Mouse (Mus musculus) MEL (cell line): ENCODE data around the gene Rbms3. TPM values are rescaled to one million over a fixed set of nuclear protein-coding genes. Genes with fewer than 3 reads are reported as not detected.

Experiments
- DNase-seq: peaks from one replicate; pipeline ENCODE4 v3.0.0; 2011; ENCODE audit warnings: low read depth, low spot score
- H3K27ac ChIP-seq: 2 replicates; pipeline ENCODE4 v1.5.1; 2012; ENCODE audit warnings: low read depth, mild to moderate bottlenecking, control low read depth, low read length, moderate library complexity; ENCODE audit not compliant: control insufficient read depth
- H3K27me3 ChIP-seq, 2 experiments: fragments of 150-350 bp in 1 of 2; sonication (generic) in 1 of 2; 2 replicates each; pipeline ENCODE4 v1.6.1; 2012; ENCODE audit warnings: low read length in 2 of 2, mild to moderate bottlenecking in 2 of 2, improper control_type of control experiment in 1 of 2, moderate library complexity in 1 of 2; ENCODE audit not compliant: insufficient read depth in 2 of 2, control insufficient read depth in 1 of 2
- H3K36me3 ChIP-seq, 2 experiments: 2 replicates each; pipeline ENCODE4 v1.6.1; 2012 to 2014; ENCODE audit warnings: low read length in 2 of 2, improper control_type of control experiment in 1 of 2, inconsistent platforms in 1 of 2, mild to moderate bottlenecking in 1 of 2; ENCODE audit not compliant: insufficient read depth in 2 of 2, control insufficient read depth in 1 of 2
- H3K4me1 ChIP-seq, 2 experiments: fragments of 150-350 bp in 1 of 2; sonication (generic) in 1 of 2; 2 replicates each; pipeline ENCODE4 v1.6.1; 2012; ENCODE audit warnings: low read length in 2 of 2, improper control_type of control experiment in 1 of 2, mild to moderate bottlenecking in 1 of 2; ENCODE audit not compliant: insufficient read depth in 2 of 2, control insufficient read depth in 1 of 2
- H3K4me3 ChIP-seq, 2 experiments: fragments of 150-350 bp in 1 of 2; sonication (generic) in 1 of 2; 2 replicates each; pipeline ENCODE4 v1.5.1; 2012; ENCODE audit warnings: low read depth in 2 of 2, low read length in 2 of 2, mild to moderate bottlenecking in 2 of 2, moderate library complexity in 2 of 2, control low read depth in 1 of 2, improper control_type of control experiment in 1 of 2; ENCODE audit not compliant: control insufficient read depth in 1 of 2, insufficient read depth in 1 of 2
- H3K79me2 ChIP-seq: 2 replicates; pipeline ENCODE4 v1.6.1; 2012; ENCODE audit warnings: mild to moderate bottlenecking, low read length, moderate library complexity; ENCODE audit not compliant: control insufficient read depth, poor library complexity, insufficient read depth
- H3K9ac ChIP-seq: 2 replicates; pipeline ENCODE4 v1.6.1; 2012; ENCODE audit warnings: low read depth, mild to moderate bottlenecking, control low read depth, low read length, moderate library complexity; ENCODE audit not compliant: control insufficient read depth, poor library complexity, severe bottlenecking
- H3K9me3 ChIP-seq: fragments of 150-350 bp; sonication (generic); replicated peaks from 2 replicates; pipeline ENCODE4 v1.6.1; 2012; ENCODE audit warnings: mild to moderate bottlenecking, low read length, improper control_type of control experiment, moderate library complexity; ENCODE audit not compliant: insufficient read depth
- CTCF ChIP-seq, 3 experiments: IDR thresholded peaks in 2 of 3; conservative IDR thresholded peaks in 1 of 3; 2 replicates each; pipeline ENCODE4 v1.5.1; 2011 to 2012; ENCODE audit warnings: low read length in 3 of 3, low read depth in 2 of 3, mild to moderate bottlenecking in 2 of 3, improper control_type of control experiment in 1 of 3, inconsistent platforms in 1 of 3, mixed read lengths in 1 of 3, moderate library complexity in 1 of 3; ENCODE audit not compliant: control insufficient read depth in 1 of 3, insufficient read depth in 1 of 3, poor library complexity in 1 of 3, severe bottlenecking in 1 of 3
- E2F4 ChIP-seq: IDR thresholded peaks from 2 replicates; pipeline ENCODE4 v1.6.1; 2011; ENCODE audit warnings: low read depth, low read length, improper control_type of control experiment, borderline replicate concordance
- JUND ChIP-seq: IDR thresholded peaks from 2 replicates; pipeline ENCODE4 v1.6.1; 2011; ENCODE audit warnings: low read depth, mild to moderate bottlenecking, improper control_type of control experiment, low read length
- KAT2A ChIP-seq: conservative IDR thresholded peaks from 2 replicates; pipeline ENCODE4 v1.6.1; 2012; ENCODE audit warnings: low read depth, low read length, improper control_type of control experiment, inconsistent platforms
- MAFK ChIP-seq: IDR thresholded peaks from 2 replicates; pipeline ENCODE4 v1.6.1; 2011; ENCODE audit warnings: low read depth, mild to moderate bottlenecking, low read length, improper control_type of control experiment, borderline replicate concordance
- MAX ChIP-seq: IDR thresholded peaks from 2 replicates; pipeline ENCODE4 v1.6.1; 2011; ENCODE audit warnings: low read length, improper control_type of control experiment
- MAZ ChIP-seq: IDR thresholded peaks from 2 replicates; pipeline ENCODE4 v1.6.1; 2012; ENCODE audit warnings: low read depth, mild to moderate bottlenecking, inconsistent platforms, low read length, improper control_type of control experiment
- MEF2A ChIP-seq: IDR thresholded peaks from 2 replicates; pipeline ENCODE4 v1.6.1; 2014; ENCODE audit warnings: low read depth, mild to moderate bottlenecking, inconsistent platforms, low read length, improper control_type of control experiment; ENCODE audit not compliant: poor library complexity, insufficient replicate concordance, severe bottlenecking; ENCODE audit errors: extremely low read depth
- MXI1 ChIP-seq: IDR thresholded peaks from 2 replicates; pipeline ENCODE4 v1.6.1; 2011; ENCODE audit warnings: mild to moderate bottlenecking, low read depth, low read length, improper control_type of control experiment
- MYB ChIP-seq: IDR thresholded peaks from 2 replicates; pipeline ENCODE4 v1.6.1; 2011; ENCODE audit warnings: mild to moderate bottlenecking, low read depth, low read length, improper control_type of control experiment
- NELFE ChIP-seq: IDR thresholded peaks from 2 replicates; pipeline ENCODE4 v1.6.1; 2011; ENCODE audit warnings: low read depth, low read length, improper control_type of control experiment
- POLR2AphosphoS2 ChIP-seq: IDR thresholded peaks from 2 replicates; pipeline ENCODE4 v1.6.1; 2011; ENCODE audit warnings: low read length, improper control_type of control experiment
- POLR2AphosphoS5 ChIP-seq: IDR thresholded peaks from 2 replicates; pipeline ENCODE4 v1.6.1; 2012; ENCODE audit warnings: low read depth, borderline replicate concordance, mild to moderate bottlenecking, inconsistent platforms, low read length, moderate library complexity, mixed read lengths
- RAD21 ChIP-seq: IDR thresholded peaks from 2 replicates; pipeline ENCODE4 v1.6.1; 2011; ENCODE audit warnings: mild to moderate bottlenecking, low read depth, low read length, improper control_type of control experiment
- RCOR1 ChIP-seq: IDR thresholded peaks from 2 replicates; pipeline ENCODE4 v1.6.1; 2012; ENCODE audit warnings: low read depth, mild to moderate bottlenecking, inconsistent platforms, low read length, improper control_type of control experiment
- SIN3A ChIP-seq: IDR thresholded peaks from 2 replicates; pipeline ENCODE4 v1.6.1; 2012; ENCODE audit warnings: low read length, improper control_type of control experiment, inconsistent platforms
- TAL1 ChIP-seq: IDR thresholded peaks from 2 replicates; pipeline ENCODE4 v1.6.1; 2012; ENCODE audit warnings: mild to moderate bottlenecking, inconsistent platforms, low read length, moderate library complexity, mixed read lengths
- TBP ChIP-seq: IDR thresholded peaks from 2 replicates; pipeline ENCODE4 v1.8.0; 2011; ENCODE audit warnings: low read depth, low read length, improper control_type of control experiment
- TCF12 ChIP-seq: IDR thresholded peaks from 2 replicates; pipeline ENCODE4 v1.6.1; 2014; ENCODE audit warnings: low read depth, mild to moderate bottlenecking, inconsistent platforms, low read length, improper control_type of control experiment, moderate library complexity
- UBTF ChIP-seq: IDR thresholded peaks from 2 replicates; pipeline ENCODE4 v1.6.1; 2012; ENCODE audit warnings: low read depth, mild to moderate bottlenecking, inconsistent platforms, low read length, improper control_type of control experiment, moderate library complexity, borderline replicate concordance; ENCODE audit not compliant: insufficient read depth
- ZKSCAN1 ChIP-seq: IDR thresholded peaks from 2 replicates; pipeline ENCODE4 v1.6.1; 2012; ENCODE audit warnings: low read depth, mild to moderate bottlenecking, inconsistent platforms, low read length, improper control_type of control experiment, moderate library complexity
- ZMIZ1 ChIP-seq: IDR thresholded peaks from 2 replicates; pipeline ENCODE4 v1.6.1; 2012; ENCODE audit warnings: low read depth, mild to moderate bottlenecking, inconsistent platforms, low read length, improper control_type of control experiment, moderate library complexity
- polyA plus RNA-seq, 2 experiments: library from polyadenylated mRNA; stranded (reverse) in 1 of 2; unstranded in 1 of 2; fragments of >175 nt in 1 of 2; fragments of >200 nt in 1 of 2; gene quantifications; 2 replicates each; pipeline versions ENCODE4 v1.2.1 to v1.2.4; 2012; ENCODE audit warnings: low replicate concordance in 2 of 2, low read depth in 1 of 2; ENCODE audit not compliant: insufficient read length in 2 of 2, insufficient read depth in 1 of 2, missing spikeins in 1 of 2
- total RNA-seq: library from RNA; depleted of rRNA; stranded (reverse); fragments of 300-350 nt; gene quantifications from 2 replicates; pipeline ENCODE4 v1.2.3, GENCODE M21; 2012

Gene Rbms3
- total and polyA plus RNA-seq, 3 experiments = not detected

DNA sequence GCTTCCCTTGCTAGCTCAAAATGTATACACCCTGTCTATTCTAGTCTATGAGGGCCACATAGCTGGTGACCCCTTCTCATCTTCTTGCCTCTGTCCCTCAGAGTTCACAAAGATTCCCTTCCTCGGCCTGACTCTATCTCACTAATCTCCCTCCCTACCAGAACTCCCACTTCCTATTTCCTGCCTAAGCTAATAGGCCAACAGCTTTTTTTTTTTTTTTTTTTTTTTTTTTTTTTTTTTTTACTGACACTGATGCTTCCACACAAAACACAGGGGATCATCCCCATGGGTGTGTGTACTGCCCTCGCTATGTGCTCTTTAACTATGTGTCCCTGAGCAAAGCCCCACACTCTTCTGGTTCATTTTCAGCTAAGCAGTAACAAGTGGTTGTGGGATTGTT, 1060.0 kb downstream of the Rbms3 start:
- H3K4me3 ChIP-seq = no peak overlapping the region

DNA sequence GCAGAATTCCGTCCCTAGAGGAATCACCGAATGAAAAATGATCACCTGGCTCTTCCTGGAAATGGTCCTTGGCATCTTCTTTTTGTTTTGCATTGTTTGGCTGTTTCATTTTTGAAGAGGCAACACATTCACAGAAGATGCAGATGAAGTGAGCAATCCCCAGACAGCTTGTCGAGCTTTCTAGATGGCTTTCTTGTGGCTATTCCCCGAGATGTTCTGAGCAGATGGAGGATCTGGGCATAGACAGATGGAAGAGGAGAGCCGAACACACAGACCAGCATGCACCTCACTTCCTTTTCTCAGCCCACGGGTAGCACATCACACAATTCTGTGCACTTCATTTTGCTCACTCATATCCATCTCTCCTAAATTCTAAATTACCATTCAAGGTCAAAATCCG, 1063.0 kb downstream of the Rbms3 start:
- no peak for DNase-seq
- TF ChIP-seq TAL1 = no peak
- TF ChIP-seq TCF12 = no peak
- no peak for TF ChIP-seq RCOR1
- no peak for TF ChIP-seq NELFE
- TF ChIP-seq ZKSCAN1 = no peak
- no peak for TF ChIP-seq CTCF (IDR thresholded peaks at IDR 0.05 in 2 of 3, conservative IDR thresholded peaks at IDR 0.05 in 1 of 3; ENCODE audit: control insufficient read depth in 1 of 3, insufficient read depth in 1 of 3, low read depth in 2 of 3, low read length in 3 of 3, poor library complexity in 1 of 3, severe bottlenecking in 1 of 3)
- TF ChIP-seq SIN3A = no peak
- no peak for TF ChIP-seq MXI1
- TF ChIP-seq TBP = no peak
- no peak for TF ChIP-seq MAFK
- TF ChIP-seq MAZ = no peak
- no peak for TF ChIP-seq MAX
- TF ChIP-seq RAD21 = no peak
- TF ChIP-seq KAT2A = no peak
- TF ChIP-seq UBTF = no peak
- no peak for TF ChIP-seq ZMIZ1
- TF ChIP-seq JUND = no peak
- Histone ChIP-seq H3K9ac (no peak overlapping the region), H3K4me1 (no peaks in the 10 kb centered on the region), H3K27me3 (no peaks in the 10 kb centered on the region), H3K79me2 (no peaks in the 10 kb centered on the region), H3K27ac (no peak overlapping the region), H3K9me3 (no peaks in the 10 kb centered on the region), H3K36me3 (no peaks in the 10 kb centered on the region), H3K4me3 (no peak overlapping the region)

More for the DNA sequence above, 1060.0 kb downstream of the Rbms3 start:
- H3K9me3 ChIP-seq = no peaks in the 10 kb centered on the region
- H3K4me1 ChIP-seq = no peaks in the 10 kb centered on the region
- TF ChIP-seq E2F4 = no peak
- no peak for TF ChIP-seq POLR2AphosphoS2
- no peak for TF ChIP-seq MEF2A
- TF ChIP-seq TBP = no peak
- TF ChIP-seq MYB = no peak
- no peak for TF ChIP-seq POLR2AphosphoS5
- no peak overlapping the region for H3K9ac ChIP-seq
- no peak for DNase-seq
- H3K36me3 ChIP-seq = no peaks in the 10 kb centered on the region
- no peaks in the 10 kb centered on the region for H3K79me2 ChIP-seq
- no peaks in the 10 kb centered on the region for H3K27me3 ChIP-seq
- no peak overlapping the region for H3K27ac ChIP-seq
